ENCODE assay signal across 24 mouse cellular contexts in genomic region chr4:120978221-120978620, GRCm38 (mm10). TPM values are rescaled to one million over a fixed set of nuclear protein-coding genes. Genes with fewer than 3 reads are reported as not detected.
DNase-seq lines count a peak whose midpoint lies in the region; ATAC-seq lines count a peak whose summit lies in the region.
"Had no signal": no experiment of that assay in that cellular context is flagged by ENCODE, and none has a peak within 500 bp of the region (broad histone marks: within the 10 kb centered on the region; RNA-seq: fewer than 3 reads in every experiment).

No protein-coding gene starts in this region.

- no peak overlapping the region for H3K4me3 ChIP-seq in intestine, embryonic 16.5 days (ENCODE audit: low read length)
- no peak overlapping the region for H3K4me3 ChIP-seq in limb, embryonic 10.5 days
- H3K4me3 ChIP-seq: embryonic facial prominence, embryonic 15.5 days; forebrain, embryonic 10.5 days; heart, adult 2 months; hindbrain, embryonic 15.5 days; layer of hippocampus, adult 2 months; neural tube, embryonic 12.5 days had no signal

- no peaks in the 10 kb centered on the region for H3K9me3 ChIP-seq in intestine, embryonic 16.5 days (ENCODE audit: control insufficient read depth, low read length)
- no peaks in the 10 kb centered on the region for H3K9me3 ChIP-seq in limb, embryonic 10.5 days (replicated peaks)
- H3K9me3 ChIP-seq: embryonic facial prominence, embryonic 15.5 days; forebrain, embryonic 10.5 days; hindbrain, embryonic 15.5 days; neural tube, embryonic 12.5 days had no signal

- H3K9ac ChIP-seq in intestine, embryonic 16.5 days (ENCODE audit: low read depth, low read length) = no peak overlapping the region
- H3K9ac ChIP-seq: embryonic facial prominence, embryonic 15.5 days; hindbrain, embryonic 15.5 days; neural tube, embryonic 12.5 days had no signal

- no peak overlapping the region for H3K4me2 ChIP-seq in intestine, embryonic 16.5 days (ENCODE audit: low read depth, low read length)
- H3K4me2 ChIP-seq: embryonic facial prominence, embryonic 15.5 days; hindbrain, embryonic 15.5 days; neural tube, embryonic 12.5 days had no signal

- intact Hi-C loops in gastrocnemius, postnatal 36 days (cut with DNase I) = no loop called here

- H3K4me1 ChIP-seq in intestine, embryonic 16.5 days (ENCODE audit: control insufficient read depth, insufficient read depth, low read length) = no peaks in the 10 kb centered on the region
- H3K4me1 ChIP-seq in limb, embryonic 10.5 days = no peaks in the 10 kb centered on the region
- H3K4me1 ChIP-seq: embryonic facial prominence, embryonic 15.5 days; forebrain, embryonic 10.5 days; hindbrain, embryonic 15.5 days; neural tube, embryonic 12.5 days had no signal

- 90% methylated on average over 3 of the region's 3 CpGs for WGBS in intestine, embryonic 16.5 days
- 91% methylated on average over 3 of the region's 3 CpGs for WGBS in limb, embryonic 10.5 days

- no peaks in the 10 kb centered on the region for H3K27me3 ChIP-seq in intestine, embryonic 16.5 days (replicated peaks; ENCODE audit: control insufficient read depth, insufficient read depth, low read length)
- no peaks in the 10 kb centered on the region for H3K27me3 ChIP-seq in limb, embryonic 10.5 days (ENCODE audit: low read depth, poor library complexity, severe bottlenecking)
- H3K27me3 ChIP-seq: embryonic facial prominence, embryonic 15.5 days; hindbrain, embryonic 15.5 days; neural tube, embryonic 12.5 days had no signal

- DNase-seq in A20 (ENCODE audit: low read depth, low spot score) = peak; percentile 58
- DNase-seq in CD4-positive, CD25-positive, alpha-beta regulatory T cell, adult 2 months (ENCODE audit: low read depth, low spot score) = peak; percentile 43
- DNase-seq in naive thymus-derived CD4-positive, alpha-beta T cell, adult 2 months (ENCODE audit: low read depth) = peak; percentile 35
- no peak for DNase-seq in gastrocnemius, postnatal 36 days
- no peak for DNase-seq in limb, embryonic 10.5 days (ENCODE audit: low spot score)
- DNase-seq: adrenal gland, adult 8-10 months; cerebellum, adult 11 months; cerebellum, postnatal 36 days; heart, adult 2 months; heart, postnatal 4 days; kidney, adult 18-20 months; kidney, postnatal 14 days; layer of hippocampus, postnatal 36 days; liver; thymus, adult 2 months had no signal

- no peak overlapping the region for H3K27ac ChIP-seq in intestine, embryonic 16.5 days (ENCODE audit: low read length)
- H3K27ac ChIP-seq in limb, embryonic 10.5 days = no peak overlapping the region
- H3K27ac ChIP-seq: embryonic facial prominence, embryonic 15.5 days; forebrain, embryonic 10.5 days; heart, adult 2 months; hindbrain, embryonic 15.5 days; layer of hippocampus, adult 2 months; neural tube, embryonic 12.5 days had no signal

- no peaks in the 10 kb centered on the region for H3K36me3 ChIP-seq in intestine, embryonic 16.5 days (ENCODE audit: control insufficient read depth, insufficient read depth, low read length)
- peaks cover 26% of the 10 kb centered on the region for H3K36me3 ChIP-seq in limb, embryonic 10.5 days

- ATAC-seq in granulocyte monocyte progenitor cell, adult 5-6 weeks (replicated peaks; ENCODE audit: poor library complexity, severe bottlenecking) = peak; percentile 48; the same call in 1 of the 2 replicates
- no peak for ATAC-seq in intestine, embryonic 16.5 days
- ATAC-seq: lung, postnatal 0 days; midbrain, embryonic 16.5 days had no signal

RNA-seq across cellular contexts. Expression of gene Zfp69, which starts 26.7 kb away (rescaled TPM):
- total RNA-seq in granulocyte monocyte progenitor cell, adult 5-6 weeks (2014; fragmentation: Nextera tagmentation) = 0.66 and 1.1 TPM in 2 replicates
- total RNA-seq in granulocyte monocyte progenitor cell, adult 5-6 weeks (2017) = 0.43 and 0.77 TPM in 2 replicates
- total RNA-seq in gastrocnemius, postnatal 36 days (2021) = under 1 TPM; 0.48 to 0.59 TPM
- polyA plus RNA-seq in intestine, embryonic 16.5 days (2015; fragmentation: Nextera tagmentation; extraction: Ambion mirVana) = 3.9 and 4.8 TPM in 2 replicates
- 11.5 and 11.9 TPM in 2 replicates for polyA plus RNA-seq in limb, embryonic 10.5 days (2016; fragmentation: Nextera tagmentation; extraction: Ambion mirVana)

RNA-seq across cellular contexts. Expression of gene Smap2, which starts 38.8 kb away (rescaled TPM):
- total RNA-seq in granulocyte monocyte progenitor cell, adult 5-6 weeks (2014; fragmentation: Nextera tagmentation) = 44.9 and 53.4 TPM in 2 replicates
- total RNA-seq in granulocyte monocyte progenitor cell, adult 5-6 weeks (2017) = 16.4 and 18.2 TPM in 2 replicates
- 10 to 100 TPM; 13.7 to 14.4 TPM for total RNA-seq in gastrocnemius, postnatal 36 days (2021)
- 12.2 and 14.2 TPM in 2 replicates for polyA plus RNA-seq in intestine, embryonic 16.5 days (2015; fragmentation: Nextera tagmentation; extraction: Ambion mirVana)
- 14.2 and 14.3 TPM in 2 replicates for polyA plus RNA-seq in limb, embryonic 10.5 days (2016; fragmentation: Nextera tagmentation; extraction: Ambion mirVana)

RNA-seq across cellular contexts. Expression of gene Exo5, which starts 53.4 kb away (rescaled TPM):
- total RNA-seq in granulocyte monocyte progenitor cell, adult 5-6 weeks (2014; fragmentation: Nextera tagmentation) = 15.4 and 17.6 TPM in 2 replicates
- total RNA-seq in granulocyte monocyte progenitor cell, adult 5-6 weeks (2017) = 16.4 and 18.1 TPM in 2 replicates
- total RNA-seq in gastrocnemius, postnatal 36 days (2021) = 1 to 10 TPM; 1.4 TPM
- 23.9 and 26.9 TPM in 2 replicates for polyA plus RNA-seq in intestine, embryonic 16.5 days (2015; fragmentation: Nextera tagmentation; extraction: Ambion mirVana)
- polyA plus RNA-seq in limb, embryonic 10.5 days (2016; fragmentation: Nextera tagmentation; extraction: Ambion mirVana) = 36.4 and 37.3 TPM in 2 replicates

Comparison
In these comparisons a context has a peak if more than half of its experiments do, and no peak if none do; other contexts are left out.
1. DNase-seq: peak in A20 (single experiment), CD4-positive, CD25-positive, alpha-beta regulatory T cell, adult 2 months (single experiment) and naive thymus-derived CD4-positive, alpha-beta T cell, adult 2 months (single experiment); none in gastrocnemius, postnatal 36 days (0 of 2) and limb, embryonic 10.5 days (single experiment).
2. RNA of gene Exo5, which starts 53.4 kb away (total RNA-seq): 15.4 to 18.1 TPM in granulocyte monocyte progenitor cell, adult 5-6 weeks; 1.4 TPM in gastrocnemius, postnatal 36 days; every median in the first group is over 4 times any median in the second.